Mouse (Mus musculus): ENCODE results near the gene Col5a2.

GRCm38 (mm10) chr1:45500456-45500855 is 2.6 kb downstream of the Col5a2 start:
- TF ChIP-seq ZC3H11A (IDR thresholded peaks at IDR 0.05; ENCODE audit: low read depth, low read length) (no peak), ZMIZ1 (IDR thresholded peaks at IDR 0.05; ENCODE audit: low read depth, low read length) (no peak), POLR2A (IDR thresholded peaks at IDR 0.05; ENCODE audit: low read depth, low read length) (no peak), RAD21 (IDR thresholded peaks at IDR 0.05; ENCODE audit: low read depth, low read length) (no peak), GABPA (IDR thresholded peaks at IDR 0.05; ENCODE audit: insufficient replicate concordance, low read depth, low read length) (no peak)
